Mouse (Mus musculus) layer of hippocampus, postnatal 36 days (tissue): ENCODE results near the gene Plbd2. TPM values are rescaled to one million over a fixed set of nuclear protein-coding genes. Genes with fewer than 3 reads are reported as not detected.
"Not testable (repeated sequence)": the region's sequence is repeated elsewhere in the genome, so short reads cannot be mapped to it uniquely, and the experiment has no call there.

Experiments
- DNase-seq, 2 experiments: peaks; one replicate each; pipeline ENCODE4 v3.0.0; 2022
- total RNA-seq, 2 experiments: library from RNA; stranded (reverse); gene quantifications; 2 replicates each; pipeline ENCODE4 v1.2.3; 2021

Gene Plbd2
- total RNA-seq, 2 experiments from 2014 or later: 56.8 to 58.7 TPM

DNA sequence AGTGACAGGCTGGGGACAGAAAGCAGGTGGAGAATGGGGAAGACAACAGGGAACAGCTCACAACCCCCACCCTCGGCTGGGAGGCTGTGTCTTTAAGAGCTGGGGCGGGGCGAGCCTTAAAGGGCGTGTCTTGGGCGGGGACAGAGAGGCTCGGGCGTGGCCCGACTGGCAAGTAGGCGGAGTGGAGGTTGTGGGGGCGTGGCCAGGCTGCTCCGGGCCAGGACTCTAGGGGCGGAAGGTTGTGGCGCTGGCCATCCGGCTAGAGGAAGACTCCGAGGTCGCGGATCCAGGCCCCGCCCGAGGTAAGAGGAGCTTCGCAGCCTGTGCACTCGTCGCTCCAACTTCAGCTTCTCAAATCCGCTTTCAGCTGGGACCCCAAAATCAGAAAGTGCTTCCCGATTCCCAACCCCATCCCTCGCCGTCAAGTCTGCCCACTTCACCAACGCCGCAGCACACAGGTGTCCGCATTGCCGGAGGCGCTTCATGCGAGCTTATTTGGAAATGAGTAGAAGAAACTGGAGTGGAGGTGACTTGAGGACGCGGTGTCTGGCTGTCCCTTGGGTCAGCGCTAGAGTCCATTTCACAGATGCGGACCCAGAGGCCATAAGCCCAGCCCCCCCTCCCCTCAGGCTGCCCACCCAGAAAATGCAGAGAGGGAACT is 7.7 kb upstream of the Plbd2 start, which contains the start of gene Slc8b1:
Slc8b1 (plus strand) TSS at position 187 of the 661 bp plus-strand sequence.
- DNase-seq: peak; percentile 85 to 89

- no peak for DNase-seq
These were observed 3.9 kb upstream of the Plbd2 start for GRCm38 (mm10) chr5:120507311-120507710.

DNA sequence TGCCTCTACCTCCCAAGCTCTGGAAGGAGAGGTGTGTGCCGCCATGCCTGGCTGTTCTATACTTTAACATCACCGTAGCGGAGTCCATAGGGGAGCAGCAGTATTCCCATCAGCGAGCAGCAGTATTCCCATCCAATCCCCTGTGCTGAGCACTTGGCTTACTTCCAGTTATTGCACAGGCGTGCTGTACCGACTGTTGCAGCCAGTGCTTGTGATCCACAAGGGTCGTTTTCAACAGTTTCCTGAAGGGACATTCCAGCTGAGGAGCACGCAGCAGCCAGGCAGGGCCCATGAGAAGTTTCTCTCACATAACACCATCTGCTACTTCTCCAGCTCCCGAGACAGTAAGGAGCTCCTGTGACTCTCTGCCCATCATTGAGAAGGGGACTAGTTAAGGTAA is 3.1 kb upstream of the Plbd2 start:
- DNase-seq: no peak

GRCm38 (mm10) chr5:120505781-120506180 is 2.4 kb upstream of the Plbd2 start:
- no peak for DNase-seq

DNA sequence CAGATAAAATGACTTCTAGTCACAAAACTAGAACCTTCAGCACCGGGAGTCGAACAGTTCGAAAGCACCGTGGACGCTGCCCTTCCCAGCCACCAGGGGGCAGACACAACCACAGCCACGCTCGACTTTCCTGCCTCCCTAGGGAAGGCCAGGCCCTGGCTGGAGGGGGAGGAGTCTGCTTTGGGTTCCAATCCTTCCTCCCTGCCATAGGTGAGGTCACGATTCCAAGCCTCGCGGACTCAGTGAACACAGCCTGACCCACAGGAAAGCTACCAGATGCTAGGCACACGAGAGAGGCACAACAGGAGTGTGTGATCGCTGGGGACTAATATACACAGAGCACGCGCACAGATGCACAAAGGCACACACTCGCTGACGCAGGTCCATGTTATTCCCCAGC is 1.9 kb upstream of the Plbd2 start:
- peak; percentile 64 to 68 for DNase-seq

GRCm38 (mm10) chr5:120502675-120503143 is 716 bp downstream of the Plbd2 start:
- DNase-seq: no peak

DNA sequence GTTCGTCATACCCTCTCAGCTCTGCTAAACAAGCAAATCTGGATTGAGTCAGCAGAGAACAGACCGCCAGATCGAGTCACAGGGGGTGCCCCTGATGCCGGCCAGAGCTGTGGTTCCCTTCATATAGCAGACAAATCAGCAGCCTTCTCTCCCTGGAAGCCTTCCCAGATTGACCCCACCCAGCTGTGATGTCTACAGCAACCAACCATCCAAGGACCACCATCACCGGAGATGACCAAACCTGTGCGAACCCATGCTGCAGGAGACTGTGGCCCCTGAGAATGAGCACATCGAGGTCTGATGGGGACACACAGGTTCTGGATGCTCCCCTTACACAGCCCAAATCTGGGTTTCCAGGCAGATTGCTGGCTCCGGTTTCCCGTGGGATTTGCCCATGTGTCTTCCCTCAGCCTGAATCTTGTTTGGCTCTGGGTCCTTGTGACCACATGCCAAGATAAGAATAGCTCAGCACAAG is 1.2 kb downstream of the Plbd2 start:
- peak; percentile 50 to 68 for DNase-seq

GRCm38 (mm10) chr5:120500609-120501008 is 2.8 kb downstream of the Plbd2 start:
- DNase-seq: not testable (repeated sequence)

- DNase-seq: no peak
These were observed 4.2 kb downstream of the Plbd2 start for GRCm38 (mm10) chr5:120499202-120499601.

GRCm38 (mm10) chr5:120497071-120497470 is 6.4 kb downstream of the Plbd2 start:
- DNase-seq: no peak

DNA sequence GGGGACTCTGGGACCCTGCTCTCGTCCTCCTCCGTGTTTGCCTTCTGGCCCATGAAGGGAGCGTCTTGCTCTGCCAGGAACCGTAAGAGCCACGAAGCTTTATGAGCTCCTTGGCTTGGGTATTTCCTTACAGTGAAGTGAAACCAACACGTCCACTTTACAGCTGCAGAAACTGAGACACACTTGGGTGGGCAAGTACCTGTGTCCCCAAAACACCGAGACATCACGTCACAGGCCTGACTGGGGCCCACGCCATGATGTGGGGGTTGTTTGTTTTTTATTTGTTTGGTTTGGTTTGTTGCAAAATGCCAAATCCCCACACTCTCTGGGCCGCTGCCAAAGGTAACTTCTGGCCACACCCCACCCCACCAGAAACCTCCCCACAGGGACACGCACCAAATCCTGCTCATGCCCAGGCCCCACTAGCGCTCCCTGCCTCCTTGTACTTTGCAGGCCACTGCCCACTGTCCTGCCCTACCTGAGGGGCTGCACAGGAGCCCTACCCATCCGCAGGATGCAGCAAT is 7.7 kb downstream of the Plbd2 start:
- no peak for DNase-seq

- peak in 1 of 2 experiments; percentile 34 for DNase-seq
These were observed 8.2 kb downstream of the Plbd2 start for GRCm38 (mm10) chr5:120495064-120495702.

- no peak for DNase-seq
These were observed 9.5 kb downstream of the Plbd2 start for GRCm38 (mm10) chr5:120493873-120494395.

GRCm38 (mm10) chr5:120493440-120493839 is 10.0 kb downstream of the Plbd2 start:
- peak; percentile 26 to 29 for DNase-seq

DNA sequence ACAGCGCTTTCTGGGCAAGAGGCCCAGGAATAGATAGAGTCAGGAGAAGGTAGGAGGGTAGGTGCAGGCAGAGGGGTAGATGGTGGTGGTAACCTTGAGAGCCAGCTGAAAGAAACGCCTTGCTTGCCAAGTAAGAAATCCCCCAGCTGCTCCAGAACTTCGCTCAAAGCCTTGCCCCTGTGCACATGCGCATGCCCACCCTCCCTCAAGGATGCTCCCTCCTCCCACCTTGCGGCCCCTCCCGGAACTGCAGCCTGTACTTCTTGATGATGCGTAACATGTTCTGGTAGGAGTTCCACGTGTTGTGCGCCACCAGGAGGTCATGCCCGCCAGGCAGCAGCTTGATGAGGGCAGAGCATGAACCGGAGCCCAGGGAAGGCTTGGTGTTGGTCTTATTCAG is 11.0 kb downstream of the Plbd2 start:
- DNase-seq: no peak

GRCm38 (mm10) chr5:120490679-120491192 is 12.7 kb downstream of the Plbd2 start:
- peak; percentile 49 to 57 for DNase-seq

DNA sequence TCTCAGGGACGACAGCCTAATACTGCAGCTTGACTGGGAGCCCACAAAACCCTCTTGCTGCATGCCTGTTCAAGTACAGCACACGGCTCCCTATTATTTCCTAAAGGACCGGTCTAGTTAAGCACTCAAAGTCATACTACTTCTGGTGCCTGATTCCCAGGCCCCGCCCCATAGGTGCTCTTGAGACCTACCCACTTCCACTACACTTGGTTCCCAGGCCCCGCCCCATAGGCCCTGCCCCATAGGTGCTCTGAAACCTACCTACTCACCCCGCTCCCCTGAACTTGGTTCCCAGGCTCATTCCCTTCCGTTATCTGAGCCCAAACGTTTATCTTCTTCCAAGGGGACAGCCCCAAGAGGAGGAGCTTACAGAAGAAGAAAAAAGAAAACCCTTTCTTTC is 15.6 kb downstream of the Plbd2 start:
- DNase-seq: no peak

DNA sequence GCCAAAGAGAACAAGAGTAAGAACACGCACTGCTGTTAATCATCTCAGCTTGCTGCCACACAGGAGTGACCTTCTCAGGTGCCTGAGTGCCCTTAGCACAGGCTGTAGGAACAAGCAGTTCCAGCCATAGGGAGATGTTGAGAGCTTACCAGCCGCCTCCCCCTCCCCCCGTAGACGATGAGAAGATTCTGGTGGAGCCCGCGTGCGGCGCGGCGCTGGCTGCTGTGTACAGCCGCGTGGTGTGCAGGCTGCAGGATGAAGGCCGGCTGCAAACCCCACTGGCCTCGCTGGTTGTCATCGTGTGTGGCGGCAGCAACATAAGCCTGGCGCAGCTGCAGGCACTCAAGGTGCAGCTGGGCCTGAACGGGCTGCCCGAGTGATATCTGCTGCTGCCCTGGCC is 20.0 kb downstream of the Plbd2 start:
- DNase-seq: no peak

DNA sequence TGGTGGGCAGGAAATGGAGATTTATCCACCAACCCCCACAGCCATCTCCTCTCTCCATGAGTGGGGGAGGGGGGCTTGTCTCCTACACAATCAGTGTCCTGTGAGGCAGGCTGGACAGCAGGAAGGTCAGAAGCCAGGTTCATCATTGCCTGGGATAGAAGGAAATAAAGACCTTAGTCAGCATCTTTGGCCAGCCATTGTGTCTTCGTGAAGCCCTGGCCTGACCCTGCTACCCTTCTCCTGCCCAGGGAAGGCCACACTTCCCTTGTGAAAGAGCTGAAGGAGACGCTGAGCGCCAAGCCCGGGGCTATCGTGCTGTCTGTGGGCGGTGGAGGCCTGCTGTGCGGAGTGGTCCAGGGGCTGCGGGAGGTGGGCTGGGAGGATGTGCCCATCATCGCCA is 22.2 kb downstream of the Plbd2 start:
- no peak for DNase-seq

- DNase-seq: no peak
These were observed 23.9 kb downstream of the Plbd2 start for GRCm38 (mm10) chr5:120479538-120479937.

GRCm38 (mm10) chr5:120477993-120478392 is 25.4 kb downstream of the Plbd2 start:
- DNase-seq: no peak

DNA sequence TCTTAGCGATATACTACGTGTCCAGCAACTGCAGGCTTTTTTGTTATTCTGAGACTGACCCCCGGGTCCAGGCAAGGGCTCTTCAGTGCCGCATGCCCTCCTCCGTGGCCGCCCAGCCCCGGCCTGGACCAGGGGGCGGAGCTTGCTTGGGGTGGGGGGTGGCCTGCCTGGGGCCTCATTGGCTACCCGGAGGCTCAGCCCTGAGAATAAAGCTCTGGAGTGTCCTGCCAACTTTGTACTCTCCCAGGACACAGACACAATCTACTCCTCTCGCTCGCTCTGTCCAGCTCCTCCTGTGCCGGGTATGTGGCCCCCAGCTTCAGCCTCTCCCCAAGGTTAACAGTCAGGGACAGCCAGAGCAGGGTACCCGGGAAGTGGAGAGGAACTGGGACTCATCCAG is 27.1 kb downstream of the Plbd2 start, which contains the start of gene Sds:
Sds (plus strand) TSS at position 231 of the 400 bp plus-strand sequence.
- no peak for DNase-seq

- DNase-seq: no peak
These were observed 27.6 kb downstream of the Plbd2 start for GRCm38 (mm10) chr5:120475861-120476260.
